Mouse (Mus musculus) ES-CJ7 (cell line): ENCODE results near the gene Xcr1.

ENCODE experiments used
- DNase-seq: peaks from one replicate; pipeline ENCODE4 v3.0.0; 2011; ENCODE audit warnings: low read depth, low spot score

Xcr1 gene

DNA sequence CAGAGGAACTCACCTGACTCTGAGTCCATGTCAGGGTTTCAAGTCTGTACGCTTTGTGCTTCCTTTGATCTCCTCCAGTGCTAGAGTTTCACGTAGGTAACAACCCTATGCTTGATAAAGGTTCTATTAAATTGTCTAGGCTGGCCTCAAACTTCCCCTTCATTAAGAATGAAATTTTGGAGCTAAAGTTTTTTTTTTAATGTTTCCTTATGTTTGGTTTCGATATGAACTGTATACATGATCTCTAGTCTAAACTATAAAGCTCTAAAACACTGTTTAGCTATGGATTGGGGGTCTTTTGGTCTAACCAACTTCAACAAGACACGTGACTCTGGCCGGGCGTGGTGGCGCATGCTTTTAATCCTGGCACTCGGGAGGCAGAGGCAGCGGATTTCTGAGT is at the start of gene Xcr1:
Xcr1 (minus strand) TSS at position 101 of the 400 bp plus-strand sequence.
- DNase-seq: no peak

DNA sequence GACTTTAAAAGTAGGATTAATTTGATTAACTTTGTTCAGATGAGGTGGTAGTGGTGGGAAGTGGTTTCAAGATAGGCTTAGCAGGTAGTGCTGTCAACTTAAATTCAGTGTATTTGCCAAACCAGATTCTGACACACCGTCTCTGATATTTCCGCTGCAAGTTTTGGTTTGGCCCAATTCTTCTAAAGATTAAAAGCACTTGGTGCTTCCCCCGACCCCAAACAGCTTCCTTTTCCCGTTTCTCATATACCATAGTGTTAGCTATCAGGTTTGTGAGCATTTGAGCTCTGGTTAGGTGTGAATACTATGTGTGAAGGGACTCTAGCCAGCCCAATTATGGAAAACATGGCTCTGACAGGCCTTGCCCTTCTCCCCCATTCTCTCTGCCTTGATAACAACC is 10.2 kb upstream of the Xcr1 start:
- no peak for DNase-seq

DNA sequence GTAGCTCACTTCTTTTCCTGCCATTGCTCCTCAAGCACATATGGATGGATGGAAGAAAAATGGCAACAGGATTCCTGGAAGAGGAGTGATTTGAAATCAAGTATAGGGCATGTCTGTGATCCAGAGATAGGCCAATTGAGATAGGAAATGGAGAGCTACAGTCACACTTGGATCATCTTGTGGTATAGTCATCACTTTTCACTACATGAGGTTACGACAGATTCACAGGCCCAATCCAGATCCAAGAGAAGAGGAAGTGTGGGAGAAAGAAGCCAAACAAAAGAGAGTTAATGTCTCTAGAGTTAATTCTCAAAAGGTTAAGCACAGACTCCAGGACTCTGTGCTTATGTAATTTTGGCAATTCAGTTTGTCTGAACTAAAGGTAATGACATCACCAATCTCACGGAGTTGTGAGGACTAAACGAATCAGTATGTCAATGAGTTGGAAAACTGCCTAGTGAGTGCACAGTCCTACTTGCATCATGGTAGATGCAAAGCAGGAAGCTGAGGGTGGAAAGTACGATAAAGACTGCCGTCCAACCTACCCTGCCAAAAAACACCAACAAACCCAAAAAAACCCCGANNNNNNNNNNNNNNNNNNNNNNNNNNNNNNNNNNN is 7.4 kb upstream of the Xcr1 start:
- DNase-seq: no peak

DNA sequence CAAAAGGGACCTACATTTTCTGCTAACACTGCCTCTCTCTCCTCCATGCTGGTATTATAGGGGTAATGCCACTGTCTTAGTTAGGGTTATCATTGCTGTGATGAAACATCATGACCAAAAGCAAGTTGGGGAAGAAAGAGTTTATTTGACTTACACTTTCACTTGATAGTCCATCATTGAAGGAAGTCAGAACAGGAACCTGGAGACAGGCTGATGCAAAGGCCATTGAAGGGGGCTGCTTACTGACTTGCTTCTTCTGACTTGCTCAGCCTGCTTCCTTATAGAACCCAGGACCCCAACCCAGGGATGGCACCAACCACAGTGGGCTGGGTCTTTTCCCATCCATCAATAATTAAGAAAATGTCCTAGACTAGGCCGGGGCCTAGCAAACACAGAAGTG is 1.8 kb upstream of the Xcr1 start:
- DNase-seq: no peak

DNA sequence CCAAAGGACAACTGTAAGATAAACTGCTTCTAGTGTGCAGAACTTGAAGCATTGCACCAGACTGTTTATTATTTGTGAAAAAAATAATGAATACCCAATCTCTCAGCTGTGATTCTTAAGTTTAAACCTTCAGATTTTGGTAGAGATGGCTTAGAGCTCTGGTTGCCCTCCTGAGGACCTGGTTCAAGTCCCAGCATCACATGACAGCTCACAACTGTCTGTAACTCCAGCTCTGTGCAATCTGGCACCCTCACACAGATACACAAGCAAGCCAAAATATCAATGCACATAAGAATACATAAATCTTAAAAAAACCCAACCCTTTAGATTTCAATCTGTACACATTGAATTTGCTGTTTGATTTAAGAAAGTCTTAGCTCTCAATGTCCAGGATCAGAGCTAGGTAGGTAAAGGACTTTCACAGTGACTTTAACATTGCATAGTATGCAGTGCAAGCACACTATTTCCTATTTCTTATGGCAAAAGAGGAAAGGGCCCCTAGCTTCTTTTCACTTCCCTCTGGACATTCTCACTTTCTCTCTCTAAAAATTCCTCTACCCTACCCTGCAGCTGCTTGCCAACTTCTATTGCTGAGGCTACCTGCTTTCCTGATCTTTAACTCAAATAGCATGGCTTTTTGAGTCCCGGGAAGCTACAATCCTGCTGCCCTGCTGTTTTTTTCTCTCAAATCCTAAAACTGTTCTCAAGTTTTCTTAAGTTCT is 1.2 kb upstream of the Xcr1 start:
- DNase-seq: no peak

DNA sequence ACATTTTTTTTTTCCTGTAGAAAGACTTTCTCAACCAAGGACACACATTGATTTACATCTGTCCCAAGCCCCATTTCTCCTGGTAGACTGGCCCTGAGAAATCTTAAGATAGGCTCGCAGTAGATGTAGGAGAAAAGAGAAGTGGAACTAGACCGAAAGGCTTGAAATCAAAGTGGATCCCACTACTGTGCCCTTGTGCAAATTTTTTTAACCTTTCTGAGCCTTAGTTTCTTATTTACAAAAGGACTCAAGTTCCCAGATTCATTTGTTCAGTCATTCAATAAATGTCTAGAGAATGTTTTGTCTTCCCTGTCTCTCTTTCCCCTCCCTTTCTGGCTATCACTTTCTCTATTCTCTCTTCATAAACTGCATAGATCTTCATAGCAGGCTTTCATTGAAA is 5.0 kb downstream of the Xcr1 start:
- DNase-seq: no peak

DNA sequence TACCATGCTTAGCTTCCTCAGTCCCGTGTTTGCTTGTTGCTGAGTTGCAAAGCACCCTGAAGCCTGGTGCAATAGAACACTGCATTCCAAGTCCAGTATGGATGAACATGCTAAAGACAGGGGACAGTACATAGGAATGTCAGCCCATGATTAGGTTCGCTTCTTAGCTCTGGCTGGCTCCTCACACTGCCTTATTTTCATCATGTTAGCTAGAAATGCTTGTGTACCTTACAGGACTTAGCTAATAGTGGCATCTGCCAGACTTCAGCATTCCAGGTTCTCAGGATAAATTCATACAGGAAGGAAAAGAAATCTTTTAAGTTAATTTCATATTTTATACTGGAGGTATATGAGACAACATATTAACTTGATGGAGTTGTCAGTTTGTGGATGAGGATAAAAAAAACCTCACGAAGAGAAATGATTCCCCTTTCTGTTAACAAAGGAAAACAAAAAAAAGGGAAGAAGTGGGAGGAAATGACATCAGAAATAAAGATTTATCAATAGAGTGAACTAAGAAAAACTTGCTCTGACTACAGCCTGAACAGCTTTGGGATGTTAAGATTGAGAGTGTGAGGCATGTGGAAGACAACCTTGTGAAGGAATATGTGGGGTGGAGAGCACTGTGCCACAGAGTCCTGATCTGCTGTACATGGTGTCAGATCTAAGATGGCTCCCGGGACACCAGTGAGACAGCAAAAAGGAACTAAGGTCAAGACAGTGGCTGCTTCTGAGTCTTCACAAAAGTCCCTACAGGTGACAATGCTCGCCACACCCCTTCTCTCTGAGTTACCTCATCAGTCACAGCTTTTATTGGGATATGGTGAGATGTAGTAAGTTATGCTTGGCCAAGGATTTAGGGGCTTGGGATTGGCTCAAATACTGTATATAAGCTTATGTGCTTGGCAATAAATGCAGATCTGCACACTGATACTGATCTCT is 9.1 kb downstream of the Xcr1 start:
- peak; percentile 6 for DNase-seq

DNA sequence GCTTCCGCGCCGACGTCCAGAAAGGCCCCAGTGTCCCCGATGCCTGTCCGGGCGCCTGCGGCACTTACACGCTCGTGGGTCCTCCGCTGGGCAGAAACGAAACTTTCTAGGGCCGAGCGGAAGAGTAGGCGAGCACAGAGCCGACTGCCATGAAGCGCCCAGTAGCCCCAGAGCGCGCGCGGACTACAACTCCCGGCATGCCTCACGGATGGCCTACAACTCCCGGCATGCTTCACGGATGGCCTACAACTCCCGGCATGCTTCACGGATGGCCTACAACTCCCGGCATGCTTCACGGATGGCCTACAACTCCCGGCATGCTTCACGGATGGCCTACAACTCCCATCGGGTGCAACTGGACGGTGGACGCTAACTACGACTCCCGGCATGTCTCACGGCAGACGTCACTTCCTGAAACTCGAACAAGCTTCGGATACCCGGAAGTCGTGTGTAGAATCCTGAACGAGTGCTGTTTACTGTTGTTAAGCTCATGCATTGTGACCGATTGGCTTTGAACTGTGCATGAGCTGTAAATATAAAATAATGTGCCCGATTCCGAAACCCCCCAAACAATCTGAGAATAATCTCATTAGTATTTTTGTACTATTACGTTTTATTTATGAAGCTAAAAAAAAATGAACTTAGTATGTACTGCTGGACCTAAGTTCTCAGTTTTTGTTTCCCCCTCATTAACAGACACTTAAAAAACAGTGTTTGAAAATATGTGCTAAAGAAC is 9.9 kb downstream of the Xcr1 start, which contains the start of gene Fyco1:
Fyco1 (minus strand) TSS at position 187 of the 736 bp plus-strand sequence.
- peak; percentile 98 for DNase-seq

DNA sequence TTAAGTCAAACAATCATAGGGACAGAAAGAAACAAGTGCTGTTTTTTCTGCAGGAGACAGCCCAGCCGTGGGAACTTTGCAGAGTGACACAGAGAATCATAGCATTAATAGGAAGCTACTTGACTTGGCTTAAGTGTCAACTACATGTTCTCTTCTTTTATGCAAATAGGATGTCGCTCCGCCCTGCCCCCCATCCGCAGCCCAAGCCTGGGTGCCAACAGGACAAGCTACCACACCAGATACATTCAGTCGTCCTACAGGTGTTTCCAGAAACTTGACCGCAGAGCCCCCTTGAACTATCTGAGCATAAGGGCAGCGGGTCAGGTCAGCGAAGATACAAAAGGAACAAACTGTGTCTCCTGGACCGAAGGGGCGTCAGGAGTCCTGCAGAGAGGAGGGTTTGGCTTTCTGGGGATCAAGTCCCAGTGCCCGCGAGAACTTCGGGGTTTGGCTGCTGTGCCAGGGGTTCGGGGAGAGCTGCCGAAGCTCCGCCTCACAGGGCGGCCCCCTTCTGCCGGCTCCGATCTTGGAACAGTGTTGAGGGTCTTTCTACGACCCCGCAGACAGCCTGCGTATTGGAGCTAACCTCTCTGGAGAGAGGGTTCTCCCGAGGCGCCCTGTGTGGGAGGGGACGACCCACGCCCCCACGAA is 10.6 kb downstream of the Xcr1 start:
- peak; percentile 58 for DNase-seq

DNA sequence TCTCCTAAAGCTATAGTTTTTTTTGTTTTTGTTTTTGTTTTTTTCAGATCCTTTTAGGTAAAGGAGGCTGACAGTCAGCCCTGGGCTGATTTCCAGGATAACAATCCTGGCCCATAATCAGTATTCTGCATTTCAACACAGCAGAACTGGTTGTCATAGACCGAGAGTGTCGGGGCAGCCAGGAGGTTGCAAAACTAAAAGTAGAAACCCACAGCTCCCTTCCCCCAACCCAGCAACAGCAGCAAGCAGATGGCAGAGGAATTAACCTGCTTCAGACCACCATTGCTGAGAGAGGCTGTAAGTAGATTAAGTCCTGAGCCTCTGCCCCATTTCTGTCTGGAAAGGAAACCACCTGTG is 11.1 kb downstream of the Xcr1 start:
- no peak for DNase-seq

DNA sequence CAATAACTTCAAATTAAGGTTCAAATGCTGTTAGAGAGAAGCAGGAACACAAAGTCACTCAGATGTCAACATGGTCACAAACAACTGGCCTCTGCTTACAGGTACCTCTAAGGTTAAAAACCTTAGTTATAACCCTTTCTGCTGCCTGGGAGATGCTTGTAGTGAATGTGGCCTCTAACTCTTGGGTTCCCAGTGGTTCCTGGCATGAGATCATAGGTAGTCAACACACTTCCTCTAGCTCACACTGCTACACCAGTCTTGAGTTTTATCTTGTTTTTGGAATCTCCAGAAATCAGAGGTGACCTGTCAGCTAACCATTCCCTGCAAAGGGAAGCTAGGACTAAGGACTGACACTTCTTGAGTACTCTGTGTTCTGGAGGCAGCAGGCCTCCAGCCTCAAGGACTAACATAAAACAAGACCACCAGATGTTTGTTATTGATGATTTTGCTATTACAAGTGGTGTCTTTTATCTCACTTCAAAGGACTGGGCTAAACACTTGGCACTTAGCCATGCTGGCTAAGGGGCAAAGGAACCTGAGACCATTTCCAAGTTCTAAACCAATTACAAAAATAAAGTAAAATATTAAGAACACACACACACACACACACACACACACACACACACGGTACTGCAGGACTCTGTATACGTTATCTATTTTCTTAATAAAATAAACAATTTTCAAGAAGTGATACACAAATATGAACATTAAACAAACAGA is 11.7 kb downstream of the Xcr1 start:
- DNase-seq: no peak

DNA sequence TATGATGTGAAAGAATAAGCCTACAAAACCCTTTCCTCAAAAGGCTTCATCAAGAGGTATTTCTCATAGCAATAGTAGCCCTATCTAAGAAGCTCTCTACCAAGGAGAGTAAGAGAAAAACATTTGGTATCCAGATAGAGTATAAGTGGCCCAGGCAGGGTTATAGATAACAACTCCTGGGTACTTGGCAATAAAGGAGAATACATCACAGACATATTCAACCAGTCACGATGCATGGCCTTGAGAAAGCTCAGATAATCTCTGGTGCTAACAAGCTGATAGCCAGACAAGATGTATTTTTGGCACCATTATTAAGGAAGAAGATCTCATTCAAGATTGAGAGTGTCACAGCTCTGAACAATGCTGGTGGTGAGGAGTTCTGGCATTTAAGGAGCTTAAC is 15.3 kb downstream of the Xcr1 start:
- DNase-seq: no peak

DNA sequence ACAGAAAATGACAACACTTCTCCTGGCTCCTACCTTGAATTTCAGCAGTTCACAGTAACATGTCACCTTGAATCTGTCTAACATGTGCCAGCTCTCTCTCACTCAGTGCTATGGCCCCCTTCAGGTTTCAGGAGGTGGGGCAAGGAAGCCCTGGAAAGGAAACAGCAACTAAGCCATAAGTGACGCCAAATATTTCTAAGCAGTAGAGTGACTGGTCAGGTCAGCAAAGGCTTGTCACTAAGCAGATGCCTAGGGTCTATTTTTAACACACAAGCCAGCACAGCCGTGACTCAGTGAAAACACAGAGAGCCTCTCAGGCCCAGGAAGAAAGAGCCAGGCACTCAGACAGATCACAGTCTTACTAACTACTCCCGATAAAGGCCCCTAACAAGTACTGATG is 16.7 kb downstream of the Xcr1 start:
- DNase-seq: no peak

DNA sequence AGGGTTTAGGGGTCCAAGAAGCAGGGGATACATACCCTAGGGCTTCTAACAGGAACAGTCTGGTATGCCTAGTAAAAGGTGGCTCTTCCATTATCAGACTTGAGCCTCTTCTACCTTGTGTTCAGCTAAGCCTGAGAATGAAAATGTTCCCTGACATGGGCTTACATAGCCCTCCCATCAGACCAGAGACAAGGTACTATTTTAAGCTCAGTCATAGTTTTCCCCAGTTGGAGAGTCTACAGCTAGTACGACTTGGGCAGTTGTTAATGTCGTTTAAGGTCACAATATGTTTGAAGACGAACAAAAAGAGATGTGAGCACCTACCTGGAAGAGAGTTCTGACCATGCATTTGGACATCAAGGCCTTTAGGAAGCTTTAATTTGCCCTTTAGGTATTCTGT is 17.4 kb downstream of the Xcr1 start:
- DNase-seq: no peak

DNA sequence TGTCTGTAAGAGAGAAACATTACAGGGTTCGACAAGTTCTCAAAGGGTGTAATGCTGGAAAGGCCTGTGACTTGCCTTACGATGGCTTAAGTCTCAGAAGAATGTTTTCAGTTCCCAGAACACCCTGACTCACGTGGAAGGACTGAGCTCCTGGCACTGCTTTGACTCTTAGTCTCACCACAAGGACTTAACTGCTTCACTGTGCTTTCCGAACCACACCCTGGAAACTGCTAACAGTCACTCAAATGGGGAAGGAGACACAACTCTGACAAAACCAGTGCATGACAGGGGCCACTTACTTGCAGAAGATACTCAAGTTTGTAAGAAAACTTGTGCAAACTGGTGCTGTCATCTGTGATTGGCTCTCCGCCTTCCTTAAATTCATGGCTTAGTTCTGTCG is 21.6 kb downstream of the Xcr1 start:
- no peak for DNase-seq

DNA sequence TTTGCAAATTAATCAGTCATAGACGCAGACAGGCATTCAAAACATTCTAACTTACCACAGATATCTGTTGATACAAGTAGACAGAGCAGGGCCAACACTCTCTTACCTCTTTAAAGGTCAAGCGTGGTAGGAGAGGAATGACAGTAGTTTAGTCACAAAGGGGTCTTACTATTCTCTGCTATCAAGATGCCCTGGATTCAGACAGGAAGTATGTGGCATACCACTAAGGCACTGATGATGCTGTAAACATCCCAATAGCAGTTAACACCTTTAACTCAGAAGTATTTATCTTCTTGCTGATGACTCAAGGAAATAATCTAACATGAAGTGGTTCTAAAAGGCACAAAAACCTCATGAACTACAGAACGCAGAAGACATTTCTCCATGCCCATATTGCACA is 26.0 kb downstream of the Xcr1 start:
- no peak for DNase-seq

DNA sequence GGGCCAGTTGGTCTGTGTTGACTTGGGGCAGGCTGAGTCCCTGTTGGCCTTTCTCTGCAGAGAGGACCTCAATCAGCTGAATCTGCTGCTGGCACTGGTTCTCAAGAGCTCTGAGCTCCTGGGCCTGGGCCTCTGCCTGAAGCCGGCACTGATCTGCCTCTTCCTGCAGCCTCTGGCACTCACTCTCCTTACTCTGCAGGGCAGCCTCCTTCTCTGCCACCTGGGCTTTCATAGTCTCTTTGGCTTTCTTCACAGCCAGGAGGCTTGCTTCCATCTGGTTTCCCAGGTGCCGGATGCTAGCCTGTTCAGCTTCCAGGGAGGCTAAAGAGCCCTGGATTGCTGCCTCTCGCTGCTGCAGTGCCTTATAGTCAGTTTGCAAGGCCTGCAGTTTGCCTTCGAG is 32.9 kb downstream of the Xcr1 start:
- DNase-seq: no peak

DNA sequence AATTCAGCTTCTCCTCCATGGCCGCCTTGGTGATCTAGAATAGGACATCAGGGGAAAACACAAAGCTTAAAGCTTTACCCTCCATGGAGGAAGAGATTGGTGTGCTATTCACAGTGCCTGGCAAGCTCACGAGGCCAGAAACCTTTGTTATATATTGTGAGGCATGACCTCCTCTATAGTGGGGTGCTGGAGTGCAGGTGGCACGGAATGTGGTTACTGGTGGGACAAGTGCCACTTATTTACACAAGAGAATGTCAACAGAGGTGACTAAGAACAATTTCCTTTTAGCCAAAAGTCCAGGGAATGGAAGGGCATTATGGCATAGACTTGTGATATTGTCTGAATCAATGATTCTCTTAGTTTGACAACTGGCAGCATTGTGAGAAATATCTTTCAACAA is 35.2 kb downstream of the Xcr1 start:
- DNase-seq: no peak

DNA sequence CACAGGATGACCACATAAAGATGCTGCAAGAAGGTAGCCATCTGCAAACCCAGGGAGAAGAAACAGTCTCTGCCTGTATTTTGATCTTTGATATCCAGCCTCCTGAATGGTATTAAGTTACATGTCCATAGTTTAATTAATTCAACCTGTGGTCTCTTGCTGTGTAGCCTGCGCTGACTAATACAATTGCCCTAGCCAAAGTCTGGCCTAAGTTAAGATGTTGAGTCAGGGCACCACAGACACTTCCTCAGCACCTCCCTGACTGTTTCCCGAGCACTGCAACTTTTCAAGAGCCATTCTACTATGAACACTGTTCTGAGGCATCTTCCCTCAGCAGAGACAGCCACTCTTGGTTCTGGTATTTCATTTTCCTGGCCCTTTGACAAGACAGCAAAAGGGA is 43.2 kb downstream of the Xcr1 start:
- no peak for DNase-seq

DNA sequence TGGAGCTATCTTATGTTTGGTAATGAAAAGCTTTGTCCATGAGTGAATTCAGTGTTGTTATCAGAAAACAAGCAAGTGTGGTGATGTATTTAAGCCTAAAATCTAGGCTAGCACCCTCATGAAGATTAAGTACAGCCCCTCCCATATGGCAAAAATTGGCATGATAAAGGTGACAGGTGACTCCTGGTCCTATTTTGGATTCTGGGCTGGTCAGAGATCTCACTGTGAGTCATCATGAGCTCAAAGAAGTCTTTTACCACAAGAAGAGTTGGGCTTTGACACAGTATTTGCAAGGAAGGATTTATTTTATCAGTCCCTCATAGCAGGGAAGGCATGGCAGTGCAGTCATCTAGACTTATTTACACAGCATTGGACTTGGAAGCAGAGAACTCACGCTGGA is 45.8 kb downstream of the Xcr1 start:
- DNase-seq: no peak

DNA sequence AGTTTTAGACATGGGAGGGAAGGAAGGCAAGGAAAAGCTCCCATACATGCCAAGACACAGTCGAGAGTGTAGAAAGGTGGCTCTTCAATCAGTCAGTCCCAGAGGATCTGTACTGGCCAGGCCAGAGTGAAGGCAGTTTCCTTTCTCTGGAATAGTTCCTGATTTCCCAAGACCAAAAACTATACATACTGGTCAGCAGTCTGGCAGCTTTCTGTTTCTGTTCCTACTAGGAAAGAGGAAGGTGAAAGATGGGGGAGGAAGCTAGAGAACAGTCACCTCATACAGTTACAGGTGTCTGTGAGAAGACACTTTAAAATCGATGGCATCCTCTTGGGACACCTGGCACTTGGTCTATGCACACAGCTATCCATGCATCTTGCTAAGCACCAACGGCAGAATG is 46.4 kb downstream of the Xcr1 start:
- no peak for DNase-seq
